Mouse (Mus musculus) embryo, embryonic 9.5 days (tissue): Measurements from ENCODE around the gene Ccna2.
A peak's percentile ranks its signal among the peaks of the same experiment; 100 is the strongest.

Experiments used
- DNase-seq: peaks from one replicate; pipeline ENCODE4 v3.0.0-alpha.2; 2017; ENCODE audit errors: extremely low spot score

Gene Ccna2

GRCm38 (mm10) chr3:36533201-36533672, 38.7 kb downstream of the Ccna2 start:
- DNase-seq, result no peak

DNA sequence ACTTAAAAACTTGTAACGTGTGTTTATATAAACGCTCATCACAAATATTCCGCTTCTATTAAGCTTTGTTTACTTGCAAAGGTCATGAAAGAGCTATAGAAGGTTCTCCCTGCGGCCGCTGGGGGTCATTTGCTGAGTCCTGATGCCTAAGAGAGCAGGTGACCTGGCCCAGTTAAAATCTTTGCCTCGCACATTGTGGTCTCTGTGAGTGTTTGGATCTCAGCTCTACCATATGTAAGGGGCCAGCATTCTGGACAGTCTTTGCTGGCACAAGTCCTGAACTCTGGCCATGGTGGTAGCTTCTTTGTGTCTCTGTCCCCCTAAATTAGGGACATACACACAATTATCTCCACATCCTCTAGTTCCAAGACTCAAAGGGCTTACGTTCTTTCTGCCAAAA, 39.2 kb downstream of the Ccna2 start:
- DNase-seq, result no peak

DNA sequence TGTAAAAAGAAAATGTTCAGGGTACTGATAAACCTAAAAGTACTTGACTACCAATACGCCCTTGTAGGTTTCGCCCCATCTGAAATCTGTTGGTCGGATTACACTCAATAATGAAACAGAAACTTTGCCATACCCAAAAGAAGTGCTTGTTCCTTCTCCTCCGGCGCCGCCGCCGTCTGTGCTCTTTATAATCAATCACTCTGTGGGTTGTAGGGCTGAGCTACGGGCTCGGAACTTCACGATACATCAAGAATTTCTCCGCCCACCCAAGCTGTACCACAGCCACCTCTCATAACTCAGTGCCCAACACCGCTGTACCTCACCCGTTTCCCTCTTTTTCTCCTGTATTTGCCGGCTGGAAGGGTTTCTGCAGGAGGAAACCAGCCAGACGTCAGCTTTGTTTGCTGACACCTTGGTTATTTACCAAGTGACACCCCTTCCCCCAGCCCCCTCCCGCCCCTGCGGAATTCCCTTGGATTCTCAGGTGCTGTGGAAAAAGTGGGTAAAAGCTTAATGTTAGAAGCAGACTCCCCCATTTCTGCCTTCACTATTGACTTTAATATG, 39.9 kb downstream of the Ccna2 start:
- DNase-seq, result peak; percentile 42

DNA sequence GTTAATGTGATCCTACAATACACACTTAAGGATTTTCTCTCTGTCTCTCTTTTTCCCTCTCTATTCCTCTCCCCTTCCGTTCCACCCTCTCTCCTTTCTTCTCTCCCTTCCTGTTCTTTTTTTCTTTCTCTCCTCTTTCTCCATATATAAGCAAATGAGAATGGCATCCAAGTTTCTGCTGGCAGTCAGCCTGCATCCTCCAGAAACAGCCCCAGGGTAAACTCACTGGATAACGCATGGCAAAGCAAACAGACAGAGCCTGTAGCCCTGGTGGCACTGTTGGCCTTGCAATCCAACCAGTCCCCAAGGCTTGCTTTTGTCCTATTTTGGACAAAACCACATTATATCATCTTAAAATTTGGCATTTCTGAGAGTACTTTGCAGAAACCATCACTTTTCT, 40.7 kb downstream of the Ccna2 start:
- DNase-seq, result no peak

DNA sequence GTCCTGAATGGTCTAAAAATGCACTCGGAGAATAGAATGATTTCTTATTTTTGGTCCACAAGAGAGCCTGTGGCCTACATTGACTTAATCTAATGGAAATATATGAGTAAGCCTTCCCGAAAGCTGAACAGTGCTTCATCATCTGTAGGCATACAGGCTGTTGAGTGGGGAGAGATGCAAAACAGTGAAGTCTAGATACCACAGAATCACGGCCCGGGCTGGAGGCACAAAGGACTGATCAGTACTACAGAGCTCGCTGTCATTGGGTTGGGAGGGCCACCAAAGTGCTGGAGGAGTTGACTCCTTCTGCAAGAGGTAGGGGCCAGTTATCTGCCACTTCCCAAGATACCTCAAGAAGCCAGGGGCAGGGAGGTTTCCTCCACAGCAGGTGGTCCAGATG, 41.2 kb downstream of the Ccna2 start:
- no peak for DNase-seq

DNA sequence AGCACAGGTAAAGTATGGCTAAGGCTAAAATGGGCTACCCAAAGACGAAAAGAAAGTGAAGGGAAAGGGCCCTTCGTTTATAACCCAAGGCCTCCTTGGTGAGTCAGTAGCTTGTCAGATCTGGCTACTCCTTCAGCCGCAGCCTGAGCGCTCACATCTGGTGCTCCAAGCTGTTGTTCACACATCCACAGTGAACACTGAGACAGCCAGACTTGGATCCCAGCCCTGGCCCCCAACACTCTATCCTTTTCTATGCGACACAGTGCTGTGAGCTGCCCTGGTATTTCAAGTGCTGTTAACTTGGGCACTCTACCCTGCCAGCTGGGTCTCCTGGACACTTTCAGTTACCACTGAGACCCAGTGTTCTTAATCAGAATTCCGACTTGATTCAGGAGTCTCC, 41.6 kb downstream of the Ccna2 start:
- no peak for DNase-seq

- no peak for DNase-seq
Observed at GRCm38 (mm10) chr3:36524466-36524865, 47.5 kb downstream of the Ccna2 start.

- DNase-seq, result no peak
Observed at GRCm38 (mm10) chr3:36522137-36522536, 49.8 kb downstream of the Ccna2 start.

DNA sequence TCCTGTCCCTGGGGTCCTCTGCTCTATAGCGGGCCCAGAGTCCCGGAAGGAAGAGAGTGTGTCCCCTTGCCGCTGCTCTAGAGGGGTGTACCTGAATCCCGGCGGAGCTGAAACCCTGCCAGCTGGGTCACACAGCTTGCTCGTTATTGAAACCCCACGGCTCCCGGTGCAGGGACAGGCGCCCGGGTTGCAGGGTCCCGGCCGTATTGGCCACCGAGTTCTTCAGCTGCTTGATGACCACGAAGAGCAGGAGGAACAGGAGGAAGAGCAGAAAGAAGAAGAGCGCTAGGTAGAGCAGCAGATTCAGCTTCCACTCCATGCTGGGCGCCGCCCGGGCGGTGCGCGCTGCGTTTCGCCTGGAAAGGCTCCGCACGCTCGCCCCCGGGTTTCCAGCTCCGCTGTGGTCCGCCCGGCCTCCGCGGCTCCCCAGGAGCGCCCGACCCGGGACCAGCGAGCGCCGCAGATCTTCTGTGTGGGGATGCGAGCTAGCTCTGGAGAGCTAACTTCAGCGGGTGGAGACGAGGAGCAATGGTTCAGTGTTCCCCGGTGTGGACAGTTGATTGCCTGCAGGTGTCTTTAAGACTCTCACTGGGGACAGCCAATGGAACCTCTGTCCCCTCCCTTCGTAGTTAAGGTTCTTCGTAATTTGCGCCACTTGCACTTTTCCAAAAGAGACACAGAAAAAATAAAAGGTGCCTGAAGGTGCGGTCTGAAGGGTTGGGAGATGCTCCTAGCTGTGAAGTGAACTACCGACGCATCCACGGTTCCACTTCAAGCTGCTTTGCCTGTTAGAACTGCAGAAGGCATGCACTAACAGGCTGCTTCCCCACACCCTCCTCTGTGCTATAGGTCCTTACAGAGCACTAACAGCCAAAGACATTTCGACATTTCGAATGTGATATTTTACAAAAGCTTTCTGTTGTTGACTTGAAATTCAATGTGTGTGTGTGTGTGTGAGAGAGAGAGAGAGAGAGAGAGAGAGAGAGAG, 50.6 kb downstream of the Ccna2 start, which contains the start of gene Gm11549:
Gene Gm11549 (minus strand): TSS at position 741 of the 988 bp plus-strand sequence.
- DNase-seq, result peak; percentile 53

DNA sequence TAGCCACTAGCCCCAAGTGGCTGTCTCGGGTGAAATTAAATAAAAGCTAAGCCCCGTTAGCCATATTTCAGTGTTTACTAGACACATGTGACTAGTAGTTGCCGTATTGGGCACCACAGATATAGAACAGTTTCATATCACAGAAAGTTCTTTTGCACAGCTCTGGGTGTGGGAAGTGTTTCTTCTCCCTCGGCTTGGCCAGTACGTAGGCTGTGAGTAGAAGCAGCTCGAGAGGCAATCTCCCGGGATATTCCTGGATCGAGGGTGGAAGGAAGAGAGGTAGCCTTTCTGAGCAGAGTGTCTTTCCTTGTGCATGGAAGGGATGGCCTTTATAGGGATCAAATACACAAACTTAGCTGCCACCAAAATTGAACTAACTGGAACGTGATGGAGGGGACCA, 55.8 kb downstream of the Ccna2 start:
- DNase-seq, result no peak
